ENCODE assay signal across 11 mouse cellular contexts in the genomic region with DNA sequence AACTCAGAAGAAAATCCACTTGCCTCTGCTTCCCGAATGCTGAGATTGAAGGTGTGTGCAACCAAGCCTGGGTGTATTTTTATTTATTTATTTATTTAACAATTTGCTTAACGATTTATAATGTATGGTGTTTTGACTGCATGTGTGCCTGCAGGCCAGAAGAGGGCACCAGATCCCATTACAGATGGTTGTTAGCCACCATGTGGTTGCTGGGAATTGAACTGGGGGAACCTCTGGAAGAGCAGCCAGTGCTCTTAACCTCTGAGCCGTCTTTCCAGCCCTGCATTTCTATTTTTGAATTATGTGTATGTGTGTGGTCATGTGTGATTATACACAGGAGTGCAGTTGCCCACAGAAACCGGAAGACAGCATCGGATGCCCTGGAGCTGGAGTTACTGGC. TPM values are rescaled to one million over a fixed set of nuclear protein-coding genes. Genes with fewer than 3 reads are reported as not detected.
DNase-seq lines count a peak whose midpoint lies in the region; ATAC-seq and TF ChIP-seq lines count a peak whose summit lies in the region.
"Had no signal": no experiment of that assay in that cellular context is flagged by ENCODE, and none has a peak within 500 bp of the region (broad histone marks: within the 10 kb centered on the region; RNA-seq: fewer than 3 reads in every experiment).

No protein-coding gene starts in this region.

- no peak for TF ChIP-seq EP300 in stomach, postnatal 0 days (optimal IDR thresholded peaks at IDR 0.05)

- TF ChIP-seq CTCF in lung, embryonic 14.5 days (IDR thresholded peaks at IDR 0.05; ENCODE audit: low read depth): peak; percentile 42
- peak; percentile 60 for TF ChIP-seq CTCF in stomach, postnatal 0 days (IDR thresholded peaks at IDR 0.05; ENCODE audit: low read depth)

- WGBS in heart, embryonic 12.5 days: 88% methylated on average over 5 of the region's 5 CpGs
- WGBS in lung, embryonic 14.5 days: 84% methylated on average over 5 of the region's 5 CpGs
- WGBS in stomach, postnatal 0 days: 83% methylated on average over 5 of the region's 5 CpGs

- no peak for DNase-seq in heart, postnatal 36 days
- DNase-seq in lung, embryonic 14.5 days: no peak
- no peak for DNase-seq in lung, postnatal 25 days (ENCODE audit: low spot score)
- peak; percentile 61 for DNase-seq in ZHBTc4 (ENCODE audit: low read depth, low spot score)
- no peak for DNase-seq in stomach, postnatal 0 days (ENCODE audit: low spot score)
- DNase-seq in testis, postnatal 14 days (ENCODE audit: low spot score): no peak
- DNase-seq: kidney, postnatal 10 days had no signal

- 0 out of 2 replicates have a peak overlapping the region, but pooled peaks have one; percentile 86 for H3K4me2 ChIP-seq in heart, embryonic 12.5 days
- H3K4me2 ChIP-seq in lung, embryonic 14.5 days: 0 out of 2 replicates have a peak overlapping the region, but pooled peaks have one; percentile 83
- no peak overlapping the region for H3K4me2 ChIP-seq in stomach, postnatal 0 days (replicated peaks; ENCODE audit: low read depth)

- peaks cover 25% of the 10 kb centered on the region for H3K4me1 ChIP-seq in heart, embryonic 12.5 days (replicated peaks)
- H3K4me1 ChIP-seq in lung, embryonic 14.5 days (ENCODE audit: insufficient read depth): peaks cover 10% of the 10 kb centered on the region
- peaks cover 4% of the 10 kb centered on the region; the same call in 1 of the 2 replicates for H3K4me1 ChIP-seq in stomach, postnatal 0 days (replicated peaks; ENCODE audit: control insufficient read depth, insufficient read depth)

- H3K9me3 ChIP-seq in heart, embryonic 12.5 days (replicated peaks): no peaks in the 10 kb centered on the region
- H3K9me3 ChIP-seq in lung, embryonic 14.5 days (ENCODE audit: low read depth, low read length): no peaks in the 10 kb centered on the region
- H3K9me3 ChIP-seq in stomach, postnatal 0 days (ENCODE audit: control insufficient read depth, low read length): no peaks in the 10 kb centered on the region
- H3K9me3 ChIP-seq: hindbrain, embryonic 13.5 days; liver, embryonic 15.5 days had no signal

- intact Hi-C loops in heart, postnatal 36 days (cut with DNase I): no loop called here

- H3K27me3 ChIP-seq in heart, embryonic 12.5 days (replicated peaks): no peaks in the 10 kb centered on the region
- no peaks in the 10 kb centered on the region for H3K27me3 ChIP-seq in lung, embryonic 14.5 days (ENCODE audit: insufficient read depth, low read length)
- no peaks in the 10 kb centered on the region for H3K27me3 ChIP-seq in stomach, postnatal 0 days (ENCODE audit: control insufficient read depth, insufficient read depth, low read length)
- H3K27me3 ChIP-seq: hindbrain, embryonic 13.5 days; liver, embryonic 15.5 days had no signal

- no peak overlapping the region for H3K9ac ChIP-seq in heart, embryonic 12.5 days
- H3K9ac ChIP-seq in lung, embryonic 14.5 days: no peak overlapping the region
- no peak overlapping the region for H3K9ac ChIP-seq in stomach, postnatal 0 days (ENCODE audit: low read length)
- H3K9ac ChIP-seq: liver, embryonic 15.5 days had no signal

- no peak overlapping the region for H3K27ac ChIP-seq in heart, embryonic 12.5 days (ENCODE audit: poor library complexity, severe bottlenecking)
- H3K27ac ChIP-seq in lung, embryonic 14.5 days (ENCODE audit: low read depth): no peak overlapping the region
- no peak overlapping the region for H3K27ac ChIP-seq in stomach, postnatal 0 days (replicated peaks)
- H3K27ac ChIP-seq: hindbrain, embryonic 13.5 days; liver, embryonic 15.5 days had no signal

- no peak for ATAC-seq in heart, embryonic 12.5 days (ENCODE audit: insufficient number of reproducible peaks, low FRiP score)
- no peak for ATAC-seq in lung, embryonic 14.5 days (ENCODE audit: insufficient read depth)
- ATAC-seq in stomach, postnatal 0 days (ENCODE audit: low FRiP score, low TSS enrichment): no peak

- no peak overlapping the region for H3K4me3 ChIP-seq in heart, embryonic 12.5 days
- H3K4me3 ChIP-seq in lung, embryonic 14.5 days (ENCODE audit: low read depth, low read length): no peak overlapping the region
- H3K4me3 ChIP-seq in stomach, postnatal 0 days (ENCODE audit: low read depth, low read length): no peak overlapping the region

- H3K36me3 ChIP-seq in heart, embryonic 12.5 days: peaks cover 9% of the 10 kb centered on the region; the same call in 1 of the 2 replicates
- no peaks in the 10 kb centered on the region; the same call in 1 of the 2 replicates for H3K36me3 ChIP-seq in lung, embryonic 14.5 days (ENCODE audit: insufficient read depth)
- no peaks in the 10 kb centered on the region for H3K36me3 ChIP-seq in stomach, postnatal 0 days (ENCODE audit: control insufficient read depth, insufficient read depth, low read length)
- H3K36me3 ChIP-seq: hindbrain, embryonic 13.5 days had no signal

RNA-seq across cellular contexts. Expression of gene Bri3bp, which starts 2.0 kb away (rescaled TPM):
- polyA plus RNA-seq in heart, embryonic 12.5 days (2016; fragmentation: Nextera tagmentation; extraction: Ambion mirVana): 41.8 and 49.3 TPM in 2 replicates
- 10 to 100 TPM; 45.4 to 54.6 TPM for total RNA-seq in heart, postnatal 36 days (2021)
- 37.6 and 37.9 TPM in 2 replicates for polyA plus RNA-seq in lung, embryonic 14.5 days (2014; fragmentation: Nextera tagmentation; extraction: Ambion mirVana)
- 25.3 and 27.9 TPM in 2 replicates for polyA plus RNA-seq in stomach, postnatal 0 days (2015; fragmentation: Nextera tagmentation; extraction: Ambion mirVana)

RNA-seq across cellular contexts. Expression of gene Dhx37, which starts 9.4 kb away (rescaled TPM):
- polyA plus RNA-seq in heart, embryonic 12.5 days (2016; fragmentation: Nextera tagmentation; extraction: Ambion mirVana): 11.0 and 11.4 TPM in 2 replicates
- 10 to 100 TPM; 11.4 to 11.7 TPM for total RNA-seq in heart, postnatal 36 days (2021)
- polyA plus RNA-seq in lung, embryonic 14.5 days (2014; fragmentation: Nextera tagmentation; extraction: Ambion mirVana): 11.9 and 13.3 TPM in 2 replicates
- polyA plus RNA-seq in stomach, postnatal 0 days (2015; fragmentation: Nextera tagmentation; extraction: Ambion mirVana): 3.3 and 4.5 TPM in 2 replicates

RNA-seq across cellular contexts. Expression of gene Aacs, which starts 32.3 kb away (rescaled TPM):
- polyA plus RNA-seq in heart, embryonic 12.5 days (2016; fragmentation: Nextera tagmentation; extraction: Ambion mirVana): 16.1 and 17.2 TPM in 2 replicates
- total RNA-seq in heart, postnatal 36 days (2021): 1 to 10 TPM; 3.6 to 4.1 TPM
- 37.1 and 42.7 TPM in 2 replicates for polyA plus RNA-seq in lung, embryonic 14.5 days (2014; fragmentation: Nextera tagmentation; extraction: Ambion mirVana)
- polyA plus RNA-seq in stomach, postnatal 0 days (2015; fragmentation: Nextera tagmentation; extraction: Ambion mirVana): 39.7 and 41.4 TPM in 2 replicates

RNA-seq across cellular contexts. Expression of gene Ubc, which starts 53.3 kb away (rescaled TPM):
- 840 and 852 TPM in 2 replicates for polyA plus RNA-seq in heart, embryonic 12.5 days (2016; fragmentation: Nextera tagmentation; extraction: Ambion mirVana)
- 1,000 to 10,000 TPM in 1 of 2 experiments, 100 to 1,000 TPM in 1; 856 to 1,567 TPM for total RNA-seq in heart, postnatal 36 days (2021)
- 1,057 and 1,103 TPM in 2 replicates for polyA plus RNA-seq in lung, embryonic 14.5 days (2014; fragmentation: Nextera tagmentation; extraction: Ambion mirVana)
- polyA plus RNA-seq in stomach, postnatal 0 days (2015; fragmentation: Nextera tagmentation; extraction: Ambion mirVana): 537 and 549 TPM in 2 replicates

RNA-seq across cellular contexts. Expression of gene Gm10382, which starts 54.2 kb away (rescaled TPM):
- polyA plus RNA-seq in heart, embryonic 12.5 days (2016; fragmentation: Nextera tagmentation; extraction: Ambion mirVana): 0.28 and 0.67 TPM in 2 replicates
- total RNA-seq in heart, postnatal 36 days (2021): not detected
- 0.45 and 0.46 TPM in 2 replicates for polyA plus RNA-seq in lung, embryonic 14.5 days (2014; fragmentation: Nextera tagmentation; extraction: Ambion mirVana)
- 0.51 and 0.56 TPM in 2 replicates for polyA plus RNA-seq in stomach, postnatal 0 days (2015; fragmentation: Nextera tagmentation; extraction: Ambion mirVana)
- total RNA-seq: heart, adult 8-10 months had no signal
